Mouse (Mus musculus) erythroblast, embryonic 14.5 days (primary cell): ENCODE results near the gene Ifitm10.

Experiments
- GATA1 ChIP-seq: IDR thresholded peaks from 2 replicates; pipeline ENCODE4 v1.6.1; 2012; ENCODE audit warnings: low read length, inconsistent platforms, mixed read lengths
- TAL1 ChIP-seq: IDR thresholded peaks from 3 replicates; pipeline ENCODE4 v1.6.1; 2012; ENCODE audit warnings: low read length, inconsistent platforms, mixed read lengths

DNA sequence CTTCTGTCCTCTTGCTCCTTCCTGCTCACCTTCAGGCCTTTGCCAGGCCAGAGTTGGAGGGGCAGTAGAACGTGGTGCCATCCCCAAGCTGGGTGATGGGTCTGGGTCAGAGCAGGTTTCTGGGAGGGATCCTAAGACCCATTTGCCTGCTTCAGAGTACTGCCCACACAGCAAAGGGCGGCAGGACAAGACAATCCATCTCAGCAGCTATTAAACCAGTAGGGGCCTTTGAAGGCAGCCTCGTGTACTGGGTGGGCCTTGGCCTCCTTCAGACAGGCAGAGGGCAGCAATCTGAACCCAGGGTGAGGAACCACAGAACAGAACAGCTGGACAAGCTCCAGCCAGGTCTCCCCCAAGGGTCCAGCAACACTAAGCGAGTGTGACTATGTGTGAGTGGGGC, 2.5 kb upstream of the Ifitm10 start:
- no peak for TF ChIP-seq GATA1
- TF ChIP-seq TAL1 = no peak
